Mouse (Mus musculus) thymus, adult 2 months (tissue): Measurements from ENCODE around the gene Srgap1.

Source experiments
- CTCF ChIP-seq: fragments of 200-500 bp; IDR thresholded peaks from 2 replicates; pipeline ENCODE4 v1.5.1; 2012; ENCODE audit warnings: mild to moderate bottlenecking, control low read depth, low read length, moderate library complexity, borderline replicate concordance; ENCODE audit not compliant: control insufficient read depth, poor library complexity, insufficient read depth; ENCODE audit errors: extremely low read depth
- POLR2A ChIP-seq: fragments of 200-500 bp; IDR thresholded peaks from 2 replicates; pipeline ENCODE4 v1.6.1; 2012; ENCODE audit warnings: mild to moderate bottlenecking, low read length, control low read depth, moderate library complexity; ENCODE audit not compliant: control insufficient read depth, poor library complexity, insufficient read depth; ENCODE audit errors: extremely low read depth

DNA sequence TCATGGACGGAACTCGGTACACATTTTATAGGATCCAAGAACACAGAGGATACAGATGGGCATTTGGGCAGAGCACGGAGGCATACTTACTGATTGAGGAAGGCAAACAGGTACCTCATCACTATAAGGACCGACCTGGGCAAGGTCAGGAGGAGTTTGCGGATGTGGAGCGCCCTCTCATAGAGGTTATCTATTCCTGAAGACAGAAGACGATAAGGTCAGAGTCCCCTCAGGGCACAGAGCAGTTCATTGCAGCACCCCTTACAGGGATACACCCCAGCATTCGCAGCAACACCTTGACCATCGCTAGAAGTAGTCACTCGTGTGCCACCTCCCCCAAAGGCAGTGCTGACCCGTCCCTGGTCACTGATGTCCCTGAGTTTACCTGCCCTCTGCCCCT, 239.3 kb downstream of the Srgap1 start:
- no peak for TF ChIP-seq POLR2A
- no peak for TF ChIP-seq CTCF
